Mouse (Mus musculus): ENCODE data around the gene Lipe. TPM values are rescaled to one million over a fixed set of nuclear protein-coding genes. Genes with fewer than 3 reads are reported as not detected.

Gene Lipe
- polyA plus RNA-seq, 1 experiment from 2014 or later: 10.9 TPM

DNA sequence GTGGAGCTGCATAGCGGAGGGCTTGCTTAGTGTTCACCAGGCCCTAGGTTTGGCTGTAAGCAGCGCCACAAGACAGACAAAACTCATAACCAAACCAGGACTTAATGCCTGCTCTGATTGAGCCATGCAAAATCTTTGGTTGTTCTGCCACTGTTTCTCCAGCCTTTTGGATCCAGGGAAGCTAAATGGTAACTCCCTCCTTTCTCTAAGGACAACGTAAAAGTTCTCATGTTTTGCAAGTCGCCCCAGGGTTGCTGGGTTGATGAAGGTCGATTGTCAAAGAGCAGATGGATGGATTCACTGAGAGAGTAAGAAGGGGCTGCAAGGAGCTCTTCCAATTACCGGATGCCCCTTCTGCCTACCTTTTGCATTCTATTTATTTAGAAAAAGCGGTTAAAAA is 3.8 kb downstream of the Lipe start:
- no peak for ATAC-seq (ENCODE audit: insufficient number of reproducible peaks, insufficient read depth, low FRiP score, low TSS enrichment)
- Histone ChIP-seq H3K4me2 (replicated peaks) (peak overlapping the region; percentile 73), H3K9me3 (no peaks in the 10 kb centered on the region), H3K4me1 (peaks cover 24% of the 10 kb centered on the region), H3K4me3 (peak overlapping the region; percentile 67), H3K27me3 (no peaks in the 10 kb centered on the region), H3K9ac (peak overlapping the region; percentile 75), H3K36me3 (no peaks in the 10 kb centered on the region), H3K27ac (no peak overlapping the region)
- 14% methylated on average over 7 of the region's 7 CpGs for WGBS

DNA sequence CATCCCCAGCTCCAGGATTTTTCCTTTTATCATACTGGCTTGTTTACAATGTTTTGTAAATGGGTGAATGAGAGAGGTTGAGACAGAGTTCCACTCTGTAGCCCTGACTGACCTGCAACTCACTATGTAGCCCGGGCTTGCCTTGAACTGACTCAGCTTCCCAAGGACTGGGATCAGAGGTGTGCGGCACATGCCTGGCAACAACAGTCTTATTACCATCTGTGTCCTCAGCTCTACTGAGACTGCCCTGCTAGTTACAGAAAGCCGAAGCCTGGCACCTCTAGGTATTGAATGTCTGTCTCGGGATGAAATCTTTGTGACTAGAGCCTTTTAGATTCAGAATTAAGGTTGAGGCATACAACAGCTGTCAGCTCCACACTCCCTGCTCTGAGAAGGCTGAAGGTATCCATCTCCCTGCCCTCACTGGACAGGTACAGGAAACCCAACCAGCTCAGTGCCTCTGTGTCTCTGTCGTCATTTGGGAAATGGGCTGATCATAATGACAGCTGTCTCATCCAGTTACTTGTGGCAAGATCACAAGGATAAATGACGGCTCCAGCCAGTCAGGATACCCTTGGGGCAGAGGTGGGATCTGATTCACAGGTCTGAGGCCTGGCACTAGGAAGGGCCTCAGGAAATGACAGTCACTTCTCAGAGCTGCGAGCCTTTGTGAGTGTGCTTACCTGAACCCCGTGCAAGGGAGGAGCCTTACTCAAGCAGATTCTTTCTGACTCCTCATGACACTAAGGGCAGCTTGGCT is 4.9 kb downstream of the Lipe start:
- H3K4me2 ChIP-seq (replicated peaks): peak overlapping the region; percentile 73
- H3K27ac ChIP-seq: no peak overlapping the region
- H3K27me3 ChIP-seq: no peaks in the 10 kb centered on the region
- H3K9me3 ChIP-seq: no peaks in the 10 kb centered on the region
- peak overlapping the region; percentile 67; the same call in 1 of the 2 replicates for H3K4me3 ChIP-seq
- peaks cover 26% of the 10 kb centered on the region for H3K4me1 ChIP-seq
- ATAC-seq (ENCODE audit: insufficient number of reproducible peaks, insufficient read depth, low FRiP score, low TSS enrichment): no peak
- H3K9ac ChIP-seq: no peak overlapping the region
- 65% methylated on average over 8 of the region's 8 CpGs for WGBS
- H3K36me3 ChIP-seq: 0 out of 2 replicates have a peak, but pooled peaks cover 6% of the 10 kb centered on the region

DNA sequence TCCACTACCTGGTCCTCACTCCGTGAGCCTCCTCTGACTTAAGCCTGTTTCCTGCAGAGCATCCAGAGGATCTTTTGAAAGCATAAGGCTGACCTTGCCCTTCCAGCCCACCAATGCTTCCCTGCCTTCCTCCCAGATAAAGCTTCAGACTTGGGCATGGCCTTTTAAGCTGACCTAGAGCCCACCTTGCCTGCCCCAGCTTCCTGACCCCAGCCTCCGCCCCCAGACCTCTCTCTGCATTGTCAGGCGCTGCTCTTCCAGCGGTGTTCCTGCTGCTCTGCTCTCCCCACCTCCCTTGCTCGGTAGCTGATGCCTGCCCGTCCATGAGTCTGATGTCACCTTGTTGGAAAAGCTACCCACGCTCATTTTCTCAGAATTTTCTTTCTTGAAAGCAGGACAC is 5.7 kb downstream of the Lipe start:
- H3K9ac ChIP-seq: no peak overlapping the region
- H3K27me3 ChIP-seq: no peaks in the 10 kb centered on the region
- H3K27ac ChIP-seq: no peak overlapping the region
- no peaks in the 10 kb centered on the region for H3K9me3 ChIP-seq
- peaks cover 26% of the 10 kb centered on the region for H3K4me1 ChIP-seq
- H3K4me2 ChIP-seq (replicated peaks): 0 out of 2 replicates have a peak overlapping the region, but pooled peaks have one; percentile 10
- WGBS: 37% methylated on average over 7 of the region's 7 CpGs
- ATAC-seq (ENCODE audit: insufficient number of reproducible peaks, insufficient read depth, low FRiP score, low TSS enrichment): no peak
- H3K4me3 ChIP-seq: no peak overlapping the region
- H3K36me3 ChIP-seq: peaks cover 14% of the 10 kb centered on the region

DNA sequence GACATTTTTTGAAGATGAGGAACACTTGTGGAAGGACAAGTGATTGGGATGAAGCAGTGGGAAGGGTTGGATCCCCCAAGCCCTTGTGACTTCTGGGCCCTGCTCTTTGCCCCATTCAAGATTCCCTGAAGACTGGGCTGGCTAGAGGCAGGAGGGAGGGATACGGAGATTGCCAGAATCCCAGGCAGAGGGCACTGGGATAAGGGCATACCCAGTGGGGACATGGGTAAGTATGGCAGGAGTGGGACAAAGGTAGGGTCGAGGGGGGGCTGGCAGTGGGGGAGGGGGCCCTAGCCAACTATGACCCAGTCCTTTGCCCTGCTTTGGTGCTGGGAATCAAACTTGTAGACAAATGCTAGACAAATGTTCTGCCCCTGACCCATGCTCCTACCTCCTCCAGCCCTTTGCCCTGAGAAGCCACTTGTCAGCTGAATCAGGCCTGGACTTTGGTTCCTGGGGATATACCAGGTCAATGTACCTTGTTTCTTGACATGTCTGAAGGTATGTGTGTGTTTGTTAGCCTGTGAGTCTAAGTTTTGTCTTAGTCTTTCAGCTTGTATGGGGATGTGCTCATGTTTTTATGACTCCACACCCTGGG is 6.6 kb downstream of the Lipe start:
- no peak overlapping the region for H3K27ac ChIP-seq
- no peak overlapping the region for H3K4me2 ChIP-seq (replicated peaks)
- H3K9me3 ChIP-seq: no peaks in the 10 kb centered on the region
- H3K9ac ChIP-seq: no peak overlapping the region
- no peak for ATAC-seq (ENCODE audit: insufficient number of reproducible peaks, insufficient read depth, low FRiP score, low TSS enrichment)
- no peak overlapping the region for H3K4me3 ChIP-seq
- H3K36me3 ChIP-seq: peaks cover 21% of the 10 kb centered on the region
- H3K27me3 ChIP-seq: no peaks in the 10 kb centered on the region
- WGBS: 73% methylated on average over 2 of the region's 2 CpGs
- H3K4me1 ChIP-seq: peaks cover 26% of the 10 kb centered on the region

DNA sequence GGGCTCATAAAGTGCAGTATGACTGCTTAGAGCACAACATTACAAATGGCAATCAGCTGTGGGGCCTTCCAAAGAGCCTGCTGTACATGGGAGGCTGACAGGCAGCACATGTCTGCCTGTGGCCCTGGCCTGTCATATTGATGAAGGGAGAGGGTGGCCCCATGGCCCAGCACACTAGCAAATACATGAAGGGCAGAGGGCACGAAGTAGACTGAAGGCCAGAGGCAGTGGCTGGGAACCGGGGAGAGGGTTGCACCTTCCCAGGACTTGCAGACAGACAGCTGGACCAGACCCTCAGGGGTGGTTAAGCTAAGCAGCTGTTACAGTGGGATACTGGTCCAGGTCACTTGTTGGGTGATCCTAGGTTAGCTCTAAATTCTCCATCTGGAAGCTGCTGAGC is 7.5 kb downstream of the Lipe start:
- Histone ChIP-seq H3K27ac (no peak overlapping the region), H3K9ac (no peak overlapping the region)
- 41% methylated on average over 2 of the region's 2 CpGs for WGBS

DNA sequence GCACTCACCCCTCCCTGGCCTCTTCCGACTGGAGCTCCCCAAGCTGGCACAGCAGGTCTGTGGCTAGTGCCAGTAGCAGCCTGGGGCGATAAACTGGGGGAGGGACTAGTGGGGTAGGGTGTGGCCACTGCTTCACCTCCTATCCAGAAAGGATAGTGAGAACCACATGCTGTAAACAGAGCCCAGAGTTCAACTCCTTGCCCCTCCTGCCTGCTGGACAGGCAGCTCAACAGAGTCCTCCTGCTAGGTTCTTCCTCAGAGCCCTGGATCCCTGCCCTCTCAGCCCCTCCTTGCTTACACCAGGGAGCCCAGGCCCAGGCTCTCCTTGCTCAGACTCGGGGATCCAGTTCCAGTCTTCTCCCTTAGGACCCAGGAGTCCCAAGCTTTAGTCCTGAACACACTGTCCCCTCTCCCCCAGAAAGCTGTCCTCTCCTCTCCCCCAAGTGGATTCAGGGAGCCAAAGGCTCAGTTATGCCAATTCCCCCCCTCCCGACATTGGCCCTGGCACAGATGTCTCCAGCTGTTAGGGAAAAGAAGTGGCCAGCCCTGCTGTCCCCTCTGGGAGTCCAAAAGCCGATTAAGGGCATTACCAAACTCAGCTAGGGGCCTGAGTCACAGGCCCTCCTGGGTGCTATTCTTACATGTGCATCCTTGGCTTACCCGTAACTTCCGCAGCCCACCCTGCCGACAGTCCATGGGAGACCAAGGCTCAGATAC is 8.3 kb downstream of the Lipe start:
- Histone ChIP-seq H3K9me3 (no peaks in the 10 kb centered on the region), H3K4me3 (no peak overlapping the region), H3K4me1 (peaks cover 26% of the 10 kb centered on the region), H3K27ac (no peak overlapping the region), H3K9ac (no peak overlapping the region), H3K4me2 (replicated peaks) (no peak overlapping the region), H3K36me3 (peaks cover 38% of the 10 kb centered on the region), H3K27me3 (no peaks in the 10 kb centered on the region)
- WGBS: 37% methylated on average over 8 of the region's 8 CpGs
- ATAC-seq (ENCODE audit: insufficient number of reproducible peaks, insufficient read depth, low FRiP score, low TSS enrichment): no peak

More for the DNA sequence above, 7.5 kb downstream of the Lipe start:
- Histone ChIP-seq H3K4me3 (no peak overlapping the region), H3K4me1 (peaks cover 26% of the 10 kb centered on the region), H3K36me3 (peaks cover 30% of the 10 kb centered on the region), H3K27me3 (no peaks in the 10 kb centered on the region), H3K9me3 (no peaks in the 10 kb centered on the region), H3K4me2 (replicated peaks) (no peak overlapping the region)
- ATAC-seq (ENCODE audit: insufficient number of reproducible peaks, insufficient read depth, low FRiP score, low TSS enrichment): no peak

DNA sequence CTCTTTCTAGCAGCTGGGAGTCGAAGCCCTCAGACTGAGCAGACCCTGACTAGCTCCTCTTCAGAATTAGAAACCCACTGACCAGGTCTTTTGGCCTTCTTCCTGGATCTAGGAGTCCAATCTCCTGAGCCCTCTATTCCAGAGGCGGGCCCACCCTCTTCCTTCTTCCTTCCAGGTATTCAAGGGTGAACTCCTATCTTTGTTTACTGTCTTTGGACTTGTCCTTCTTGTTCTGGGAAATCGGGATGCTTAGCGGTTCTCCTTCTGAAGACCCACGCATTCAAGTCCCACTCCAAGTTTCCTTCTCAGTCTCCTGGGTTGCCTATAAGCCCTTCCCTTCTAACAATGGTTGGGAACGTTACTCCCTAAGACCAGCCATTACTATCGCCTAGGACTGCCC is 9.6 kb downstream of the Lipe start:
- Histone ChIP-seq H3K4me1 (peaks cover 16% of the 10 kb centered on the region), H3K27ac (no peak overlapping the region), H3K27me3 (no peaks in the 10 kb centered on the region), H3K9ac (no peak overlapping the region), H3K9me3 (no peaks in the 10 kb centered on the region), H3K4me2 (replicated peaks) (no peak overlapping the region), H3K4me3 (no peak overlapping the region), H3K36me3 (peaks cover 51% of the 10 kb centered on the region)
- ATAC-seq (ENCODE audit: insufficient number of reproducible peaks, insufficient read depth, low FRiP score, low TSS enrichment): no peak
- 87% methylated on average over 7 of the region's 7 CpGs for WGBS

DNA sequence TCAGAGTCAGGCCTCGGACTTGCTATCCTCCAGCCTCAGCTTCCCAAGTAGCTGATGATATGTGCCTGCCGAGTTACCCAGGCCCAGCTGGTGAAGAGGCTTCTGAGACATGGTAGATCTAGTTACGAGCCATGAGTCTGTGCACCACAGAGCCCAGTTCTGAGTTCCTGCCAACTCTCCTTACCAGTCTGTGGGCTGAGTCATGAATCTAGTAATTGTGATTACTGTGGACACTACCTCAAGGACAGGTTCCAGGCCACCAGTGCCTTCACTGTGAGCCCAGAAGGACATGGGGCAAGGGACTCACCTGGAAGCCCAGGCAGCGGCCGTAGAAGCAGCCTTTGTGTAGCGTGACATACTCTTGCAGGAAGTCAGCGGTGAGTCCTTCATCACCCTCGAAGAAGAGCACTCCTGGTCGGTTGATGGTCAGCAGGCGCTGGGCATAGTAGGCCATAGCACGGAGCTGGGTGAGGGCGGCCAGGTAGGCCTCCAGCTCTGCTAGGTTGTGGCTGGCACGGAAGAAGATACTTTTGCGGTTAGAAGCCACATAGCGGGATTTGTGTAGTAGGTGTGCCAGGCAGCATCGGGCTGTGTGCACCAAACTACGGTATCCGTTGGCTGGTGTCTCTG is 10.6 kb downstream of the Lipe start:
- H3K4me1 ChIP-seq: peaks cover 9% of the 10 kb centered on the region
- 94% methylated on average over 18 of the region's 18 CpGs for WGBS
- H3K36me3 ChIP-seq: peaks cover 61% of the 10 kb centered on the region
- no peak overlapping the region for H3K4me3 ChIP-seq
- H3K27ac ChIP-seq: no peak overlapping the region
- H3K4me2 ChIP-seq (replicated peaks): no peak overlapping the region
- H3K9me3 ChIP-seq: no peaks in the 10 kb centered on the region
- ATAC-seq (ENCODE audit: insufficient number of reproducible peaks, insufficient read depth, low FRiP score, low TSS enrichment): no peak
- H3K27me3 ChIP-seq: no peaks in the 10 kb centered on the region
- no peak overlapping the region for H3K9ac ChIP-seq

DNA sequence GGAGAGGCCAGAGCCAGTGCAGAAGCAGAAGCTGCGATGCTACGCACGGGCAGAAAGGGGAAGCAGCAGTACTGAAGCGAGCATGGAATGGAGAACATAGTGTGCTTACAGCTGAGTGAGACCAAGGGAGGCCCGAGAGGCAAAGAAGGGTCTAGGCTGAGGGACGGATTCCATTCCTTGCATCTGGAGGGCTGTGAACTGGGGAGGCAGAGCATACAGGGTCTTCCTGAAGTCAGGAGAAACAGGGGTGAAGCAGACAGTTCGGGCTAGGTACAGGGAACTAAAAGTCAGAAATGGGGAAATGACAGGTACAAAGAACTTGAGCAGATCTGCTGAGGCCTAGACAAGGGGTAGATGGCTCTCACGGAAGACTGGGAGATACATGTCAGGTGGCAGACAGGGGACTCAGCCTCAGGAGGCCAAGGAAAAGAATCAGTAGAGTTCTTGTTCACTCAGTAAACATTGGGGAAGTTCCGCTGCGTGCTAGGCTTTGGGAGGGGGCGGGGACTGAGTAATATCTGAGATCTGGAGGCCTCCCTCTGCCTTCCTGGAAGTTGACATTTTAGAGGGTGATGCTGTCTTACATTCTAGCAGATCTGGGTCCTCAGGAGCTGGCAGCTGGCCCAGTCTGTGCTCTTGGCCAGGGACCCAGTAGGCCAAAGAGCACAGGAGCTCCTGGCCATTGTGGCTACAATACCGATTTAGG is 12.5 kb downstream of the Lipe start:
- H3K9me3 ChIP-seq: no peaks in the 10 kb centered on the region
- H3K4me2 ChIP-seq (replicated peaks): no peak overlapping the region
- H3K27ac ChIP-seq: no peak overlapping the region
- ATAC-seq (ENCODE audit: insufficient number of reproducible peaks, insufficient read depth, low FRiP score, low TSS enrichment): no peak
- peaks cover 73% of the 10 kb centered on the region for H3K36me3 ChIP-seq
- no peaks in the 10 kb centered on the region for H3K27me3 ChIP-seq
- WGBS: 88% methylated on average over 12 of the region's 12 CpGs
- H3K4me3 ChIP-seq: no peak overlapping the region
- H3K4me1 ChIP-seq: peaks cover 8% of the 10 kb centered on the region
- H3K9ac ChIP-seq: no peak overlapping the region

DNA sequence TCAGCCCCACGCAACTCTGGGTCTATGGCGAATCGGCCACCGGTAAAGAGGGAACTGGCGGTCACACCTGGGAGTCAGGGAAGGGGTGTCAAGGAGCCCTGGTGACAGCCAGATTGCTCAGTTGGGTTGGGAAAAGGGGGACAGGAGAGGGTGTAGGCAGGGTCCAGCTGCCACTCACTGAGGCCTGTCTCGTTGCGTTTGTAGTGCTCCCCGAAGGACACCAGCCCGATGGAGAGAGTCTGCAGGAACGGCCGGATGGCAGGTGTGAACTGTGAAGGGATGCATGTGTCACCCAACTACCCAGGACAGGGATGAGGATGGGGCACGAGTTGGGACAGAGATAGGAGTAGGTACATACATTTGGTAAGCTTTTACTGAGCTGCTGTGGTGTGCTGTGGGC is 13.3 kb downstream of the Lipe start:
- Histone ChIP-seq H3K4me2 (replicated peaks) (no peak overlapping the region), H3K36me3 (peaks cover 73% of the 10 kb centered on the region), H3K27ac (no peak overlapping the region), H3K9me3 (no peaks in the 10 kb centered on the region), H3K9ac (no peak overlapping the region), H3K4me1 (peaks cover 9% of the 10 kb centered on the region), H3K27me3 (peaks cover 4% of the 10 kb centered on the region; the same call in 1 of the 2 replicates), H3K4me3 (no peak overlapping the region)
- ATAC-seq (ENCODE audit: insufficient number of reproducible peaks, insufficient read depth, low FRiP score, low TSS enrichment): no peak
- 94% methylated on average over 12 of the region's 12 CpGs for WGBS

DNA sequence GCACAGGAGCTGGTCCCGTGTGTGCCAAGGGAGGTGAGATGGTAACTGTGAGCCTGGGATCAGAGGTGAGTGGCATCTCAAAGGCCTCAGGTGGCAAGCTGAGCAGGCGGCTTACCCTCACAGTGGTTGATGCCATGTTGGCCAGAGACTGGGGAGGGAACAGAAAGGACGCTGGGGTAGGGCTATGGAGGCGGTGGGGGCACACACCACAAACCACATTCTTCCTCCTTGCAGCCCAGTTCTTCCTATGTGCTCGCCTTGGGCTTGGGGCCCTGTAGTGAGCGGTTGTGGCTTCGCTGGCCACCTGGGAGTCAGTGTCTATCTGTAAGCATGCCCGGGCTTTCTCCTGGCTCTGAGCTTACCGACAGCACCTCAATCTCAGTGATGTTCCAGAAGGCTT is 13.7 kb downstream of the Lipe start:
- ATAC-seq (ENCODE audit: insufficient number of reproducible peaks, insufficient read depth, low FRiP score, low TSS enrichment): no peak
- Histone ChIP-seq H3K27me3 (peaks cover 5% of the 10 kb centered on the region; the same call in 1 of the 2 replicates), H3K9ac (no peak overlapping the region), H3K36me3 (peaks cover 73% of the 10 kb centered on the region), H3K9me3 (no peaks in the 10 kb centered on the region), H3K27ac (no peak overlapping the region), H3K4me2 (replicated peaks) (no peak overlapping the region), H3K4me1 (peaks cover 10% of the 10 kb centered on the region), H3K4me3 (no peak overlapping the region)
- 92% methylated on average over 9 of the region's 9 CpGs for WGBS

All from embryonic facial prominence, embryonic 12.5 days (tissue).